Mouse (Mus musculus) skeletal muscle tissue, adult 2 months (tissue): ENCODE results near the gene Aldoart2.
A peak's percentile ranks its signal among the peaks of the same experiment; 100 is the strongest.
"Not testable (repeated sequence)": the region's sequence is repeated elsewhere in the genome, so short reads cannot be mapped to it uniquely, and the experiment has no call there.

Experiments
- DNase-seq: peaks from one replicate; pipeline ENCODE4 v3.0.0-alpha.2; 2012; ENCODE audit warnings: low read depth, low spot score

Aldoart2 gene

DNA sequence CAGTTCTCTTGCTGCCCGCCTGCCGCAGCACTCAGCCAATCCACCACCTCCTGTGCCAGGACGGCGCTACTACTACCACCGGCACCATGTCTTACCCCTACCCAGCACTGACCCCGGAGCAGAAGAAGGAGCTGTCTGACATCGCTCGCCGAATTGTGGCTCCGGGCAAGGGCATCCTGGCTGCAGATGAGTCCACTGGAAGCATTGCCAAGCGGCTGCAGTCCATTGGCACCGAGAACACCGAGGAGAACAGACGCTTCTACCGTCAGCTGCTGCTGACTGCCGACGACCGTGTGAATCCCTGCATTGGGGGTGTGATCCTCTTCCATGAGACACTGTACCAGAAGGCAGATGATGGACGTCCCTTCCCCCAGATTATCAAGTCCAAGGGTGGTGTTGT is at the start of gene Aldoart2:
TSS of gene Aldoart2 (plus strand) at position 34 of the 400 bp plus-strand sequence.
- no peak for DNase-seq

DNA sequence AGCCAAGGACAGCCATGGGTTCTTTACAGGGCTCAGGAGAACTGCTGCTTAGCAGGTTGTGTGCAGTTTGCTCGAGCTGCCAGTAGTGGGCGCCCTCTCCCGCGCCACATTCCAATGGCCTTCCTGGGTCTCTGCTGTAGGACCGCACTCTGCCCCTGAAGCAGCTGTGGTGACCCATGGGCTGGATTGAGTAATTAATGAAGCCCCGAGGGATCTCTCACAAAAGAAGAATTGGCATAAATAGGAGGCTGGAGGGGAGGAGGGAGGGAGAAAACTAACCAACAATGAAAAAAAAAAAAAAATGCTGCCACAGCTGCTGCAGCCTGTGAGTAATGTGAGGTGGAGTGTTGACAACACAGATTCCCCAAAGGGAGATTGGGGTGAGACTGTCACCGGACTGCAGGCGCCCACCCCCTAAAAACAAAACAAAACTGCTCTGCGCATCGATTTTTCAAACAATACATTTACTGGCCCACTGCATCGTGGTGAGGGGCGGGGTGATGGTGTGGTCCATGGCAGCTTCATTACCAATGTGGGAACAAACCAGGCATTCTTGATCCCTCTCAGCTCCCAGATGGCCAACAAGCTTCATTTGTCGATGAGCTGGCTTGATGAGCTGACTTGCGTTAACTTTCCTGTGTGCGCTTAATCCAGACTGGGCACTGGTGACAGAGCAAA is 46.8 kb upstream of the Aldoart2 start:
- peak; percentile 49 for DNase-seq

DNA sequence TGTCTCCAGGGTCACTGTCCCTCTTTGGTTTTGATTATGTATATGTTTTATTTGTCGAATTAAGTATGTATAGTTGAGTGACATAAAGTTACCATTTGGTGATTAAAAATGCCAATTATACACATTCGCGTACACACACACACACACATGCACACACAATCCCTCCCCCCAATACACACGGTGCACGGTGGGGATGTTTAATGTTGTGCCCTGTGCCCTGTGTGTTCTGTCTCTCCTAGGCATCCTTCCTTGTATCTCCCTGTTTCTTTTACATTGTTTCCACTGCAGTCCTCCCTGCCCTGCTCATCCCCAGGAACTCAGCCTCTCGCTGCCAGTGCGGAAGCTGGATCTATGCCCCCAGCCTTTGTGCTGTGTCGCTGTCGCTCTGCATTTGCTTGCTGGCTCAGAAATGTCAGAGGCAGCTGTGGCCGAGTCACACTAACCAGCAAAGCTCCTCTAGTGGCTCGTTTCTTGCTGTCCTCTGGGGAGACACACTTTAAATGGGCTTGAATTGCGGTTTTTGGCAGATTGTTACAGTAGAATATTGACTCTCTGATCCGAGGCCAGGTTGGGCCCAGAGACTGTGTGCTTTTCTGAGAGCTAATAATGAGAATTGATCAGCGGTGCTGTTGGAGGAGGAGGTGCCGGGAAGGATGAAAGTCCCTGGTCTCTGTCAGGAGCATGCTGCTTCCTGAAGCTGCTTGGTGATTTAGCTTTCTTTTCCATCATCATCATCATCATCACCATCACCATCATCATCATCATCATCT is 37.9 kb upstream of the Aldoart2 start:
- no peak for DNase-seq

DNA sequence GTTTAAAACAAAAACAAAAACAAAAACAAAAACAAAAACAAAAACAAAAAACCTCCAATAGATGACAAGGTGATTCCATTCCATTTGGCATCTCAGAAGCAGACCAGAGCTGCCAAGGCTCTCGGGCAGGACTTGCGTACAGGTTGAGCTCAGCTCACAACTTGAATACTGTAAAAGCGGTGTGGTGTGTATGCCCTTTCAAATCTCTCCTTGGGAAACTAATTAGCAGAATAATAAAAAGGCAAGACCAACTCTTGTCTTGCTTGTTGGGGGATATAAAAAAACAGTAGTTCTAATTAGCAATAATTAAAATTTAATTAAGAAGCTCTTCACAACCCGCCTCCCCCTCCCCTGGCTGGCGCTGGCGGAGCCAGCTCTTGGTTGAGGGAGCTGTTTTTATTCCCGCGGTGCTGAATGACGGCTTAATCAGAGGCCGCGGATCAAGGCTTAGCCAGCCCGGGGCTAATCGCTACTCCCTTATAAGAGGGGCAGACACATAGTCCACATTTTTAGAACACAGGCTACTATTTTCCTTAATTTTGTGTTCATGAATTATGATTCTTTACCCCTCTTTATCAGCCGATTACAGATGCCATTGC is 28.4 kb upstream of the Aldoart2 start:
- no peak for DNase-seq

DNA sequence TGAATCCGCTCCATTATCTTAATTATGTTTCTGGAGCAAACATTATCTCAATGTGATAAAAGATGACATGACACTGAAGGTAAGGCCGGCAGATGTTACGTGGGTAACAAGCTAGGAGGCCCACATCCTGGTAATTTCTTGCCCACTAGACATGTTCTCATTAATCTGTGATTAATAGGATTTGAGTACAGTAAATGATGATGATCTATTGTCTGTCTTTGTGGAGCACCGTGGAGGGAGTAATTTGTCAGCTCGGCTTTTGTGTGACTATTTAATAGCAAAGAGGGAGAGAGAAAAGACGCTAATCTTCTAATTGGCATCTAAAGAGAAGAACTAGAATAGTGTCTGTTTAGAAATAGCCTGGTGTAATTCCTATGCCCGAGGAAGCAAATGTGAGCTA is 27.3 kb upstream of the Aldoart2 start:
- DNase-seq, result no peak

DNA sequence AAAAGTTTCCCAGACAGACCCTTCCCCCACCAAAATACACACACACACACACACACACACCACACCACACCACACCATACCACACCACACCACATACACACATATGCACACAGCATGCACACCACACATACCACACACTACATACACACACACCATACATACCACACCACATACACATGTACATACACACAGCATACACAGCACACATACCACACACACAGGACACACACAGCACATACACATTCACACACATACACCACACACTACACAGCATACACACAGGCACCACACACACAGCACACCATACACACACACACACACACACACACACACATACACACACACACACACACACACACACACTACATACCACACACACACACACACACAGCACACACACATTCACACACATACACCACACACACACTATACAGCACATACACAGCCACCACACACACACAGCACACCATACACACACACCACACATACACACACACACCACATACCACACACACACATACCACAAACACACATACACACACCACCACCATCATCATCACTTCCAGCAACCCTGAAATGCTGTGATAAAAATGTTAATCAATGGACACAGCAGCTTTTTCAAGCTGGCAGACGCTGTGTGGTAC is 26.6 kb upstream of the Aldoart2 start:
- DNase-seq, result no peak

DNA sequence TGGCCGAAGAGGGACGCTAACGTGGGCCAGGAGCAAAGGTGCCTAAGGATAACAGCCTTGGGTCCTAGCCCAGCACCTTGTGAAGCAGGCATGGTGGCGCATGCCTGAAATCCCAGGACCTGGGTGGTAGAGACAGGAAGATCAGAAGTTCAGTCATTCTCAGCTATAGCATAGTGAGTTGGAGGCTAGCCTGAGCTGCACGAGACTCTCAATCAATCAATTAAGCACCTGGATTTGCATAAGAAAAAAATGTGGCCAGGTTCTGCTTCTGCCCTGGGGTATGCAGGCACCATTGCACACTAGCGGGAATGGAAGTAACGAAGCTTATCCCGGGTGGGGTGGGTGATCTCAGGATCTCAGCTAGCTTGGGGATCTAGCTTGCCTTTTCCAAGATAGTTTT is 25.9 kb upstream of the Aldoart2 start:
- DNase-seq, result no peak

DNA sequence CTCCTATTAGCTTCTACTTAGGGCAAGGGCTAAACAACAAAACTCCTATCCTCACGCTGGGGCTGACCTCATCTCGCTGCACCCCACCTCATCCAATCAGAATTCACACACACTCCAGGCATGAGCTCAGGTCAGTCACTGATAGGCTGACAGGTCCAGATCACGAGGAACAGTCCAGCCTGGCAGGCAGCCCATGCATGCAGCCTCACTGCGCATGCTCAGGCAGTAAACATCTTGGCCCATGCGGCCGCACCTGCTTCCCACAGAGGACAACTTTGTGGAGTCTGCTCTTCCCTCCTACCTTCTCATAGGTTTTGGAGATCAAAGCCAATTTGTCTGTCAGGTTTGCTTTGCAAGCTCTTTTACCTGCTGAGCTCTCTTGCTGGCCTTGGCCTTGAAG is 10.1 kb upstream of the Aldoart2 start:
- DNase-seq, result not testable (repeated sequence)

DNA sequence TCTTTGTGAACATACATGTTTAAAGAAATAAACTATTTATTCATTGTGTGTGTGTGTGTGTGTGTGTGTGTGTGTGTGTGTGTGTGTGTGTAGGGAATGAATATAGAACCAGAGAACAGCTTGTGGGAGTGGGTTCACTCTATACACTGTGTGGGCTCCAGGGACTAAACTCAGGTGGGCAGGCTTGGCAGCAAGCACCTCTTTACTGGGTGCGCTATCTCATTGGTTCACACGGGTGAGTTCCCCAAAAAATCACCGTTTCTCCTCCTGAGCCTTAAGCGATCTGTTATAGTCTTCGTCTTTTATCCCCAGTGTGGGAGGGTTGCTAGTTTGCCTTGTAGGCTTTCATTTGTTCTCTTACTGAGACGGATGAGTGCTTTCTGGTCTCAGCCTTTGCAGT is 7.2 kb upstream of the Aldoart2 start:
- no peak for DNase-seq

DNA sequence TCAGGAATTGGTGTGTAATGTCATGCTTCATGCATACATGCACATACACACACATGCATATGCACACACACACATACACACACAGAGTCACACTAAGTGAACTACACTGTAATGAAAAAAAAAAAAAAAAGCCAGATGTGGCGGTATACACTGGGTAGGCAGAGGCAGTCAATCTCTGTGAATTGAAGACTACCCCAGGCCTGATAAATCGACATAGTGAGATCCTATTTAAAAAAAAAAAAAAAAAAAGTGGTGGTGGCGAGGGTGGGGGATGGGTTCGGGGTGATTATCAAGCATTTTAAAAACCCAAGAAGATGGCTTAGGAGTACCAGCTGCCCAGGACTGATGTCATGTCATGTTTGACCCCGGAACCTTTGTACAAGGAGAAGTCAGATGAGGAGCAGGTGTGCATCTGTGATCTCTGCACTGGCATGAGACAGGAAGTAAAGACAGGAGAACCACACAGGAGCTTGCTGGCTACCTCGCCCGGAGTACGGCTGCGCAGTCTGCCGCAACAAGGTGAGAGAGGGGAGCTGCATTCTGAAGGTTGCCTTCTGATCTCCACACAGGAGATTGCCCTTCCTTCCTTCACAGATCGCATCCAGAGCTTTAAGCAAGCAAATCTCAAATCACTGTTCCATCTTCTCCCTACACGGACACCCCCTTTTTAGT is 5.7 kb upstream of the Aldoart2 start:
- DNase-seq, result no peak

DNA sequence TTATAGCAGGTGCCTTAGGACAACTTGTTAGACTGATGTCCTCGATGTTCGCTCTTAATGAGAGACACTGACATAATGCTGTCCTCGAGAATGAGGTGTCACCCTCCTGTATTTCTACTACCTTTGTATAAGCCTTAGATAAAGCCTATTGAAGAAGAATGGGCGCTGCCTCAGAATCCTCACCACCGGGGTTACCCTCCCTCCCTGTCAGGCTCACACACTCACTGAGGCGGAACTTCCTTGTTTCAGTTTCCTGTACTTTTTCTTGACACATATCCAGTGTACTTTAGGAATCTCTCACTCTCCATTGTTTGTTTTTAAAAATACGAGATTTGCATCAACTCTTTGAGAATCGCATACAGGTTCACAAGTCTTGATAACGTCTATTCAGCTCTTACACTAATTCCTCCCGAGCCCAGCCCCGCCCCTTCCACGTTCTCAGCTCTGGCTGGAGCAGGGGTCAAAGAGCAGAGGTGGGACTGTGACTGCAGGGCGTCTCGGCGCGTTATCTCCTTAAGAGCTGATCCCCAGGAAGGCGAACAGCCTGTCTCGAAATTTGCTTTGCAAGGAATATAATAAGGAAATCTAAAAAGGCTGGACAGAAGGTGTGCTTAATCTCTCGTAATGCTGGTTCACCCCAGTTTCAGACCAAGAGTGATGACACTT is 4.9 kb upstream of the Aldoart2 start:
- DNase-seq, result no peak

DNA sequence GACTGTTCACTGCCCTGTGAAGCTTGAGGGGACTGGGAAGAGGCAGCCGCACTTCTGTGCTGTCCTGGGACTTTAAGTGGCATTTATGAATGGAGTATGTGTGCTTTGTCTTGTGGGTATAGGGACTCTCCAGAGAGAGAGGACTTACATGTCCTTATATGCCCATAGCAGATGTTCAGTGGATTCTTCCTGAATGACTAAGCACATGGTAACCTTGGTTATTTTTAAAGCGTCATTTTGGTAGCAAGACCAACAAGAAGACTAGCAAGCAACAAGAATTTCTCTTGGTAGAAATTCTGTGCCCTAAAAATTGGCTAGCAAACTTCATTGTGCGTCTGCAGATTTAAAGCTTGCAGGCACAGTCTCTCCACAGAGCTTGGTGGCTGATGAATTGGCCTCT is 1.3 kb upstream of the Aldoart2 start:
- DNase-seq, result no peak

DNA sequence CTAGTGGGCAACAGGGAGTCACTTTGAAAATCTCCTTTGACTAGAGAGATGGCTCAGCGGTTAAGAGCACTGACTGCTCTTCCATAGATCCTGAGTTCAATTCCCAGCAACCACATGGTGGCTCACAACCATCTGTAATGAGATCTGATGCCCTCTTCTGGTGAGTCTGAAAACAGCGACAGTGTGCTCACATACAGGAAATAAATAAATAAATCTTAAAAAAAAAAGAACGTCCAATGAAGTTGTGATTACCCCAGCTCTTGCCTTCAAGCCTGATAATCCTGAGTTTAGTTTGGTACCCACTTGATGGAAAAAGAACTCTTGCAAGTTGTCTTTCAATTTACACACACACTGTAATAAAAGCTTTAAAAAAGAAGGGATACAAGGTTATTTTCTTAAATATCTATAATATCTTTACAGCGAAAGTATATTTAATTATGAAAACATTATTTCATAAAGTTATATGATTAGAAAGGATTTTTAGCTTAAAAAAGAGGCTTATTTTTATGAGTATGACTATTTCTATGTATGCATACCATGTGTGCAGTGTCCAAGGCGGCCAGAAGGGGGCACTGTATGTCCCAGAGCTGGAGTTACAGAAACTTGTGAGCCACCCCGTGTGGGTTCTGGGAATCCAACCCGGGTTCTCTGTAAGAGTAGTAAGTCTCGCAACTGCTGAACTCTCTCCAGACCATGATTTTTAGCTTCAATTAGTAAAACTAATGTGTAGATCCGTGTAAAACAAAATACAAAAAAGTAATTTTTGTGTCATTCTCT is 664 bp upstream of the Aldoart2 start:
- DNase-seq, result no peak

DNA sequence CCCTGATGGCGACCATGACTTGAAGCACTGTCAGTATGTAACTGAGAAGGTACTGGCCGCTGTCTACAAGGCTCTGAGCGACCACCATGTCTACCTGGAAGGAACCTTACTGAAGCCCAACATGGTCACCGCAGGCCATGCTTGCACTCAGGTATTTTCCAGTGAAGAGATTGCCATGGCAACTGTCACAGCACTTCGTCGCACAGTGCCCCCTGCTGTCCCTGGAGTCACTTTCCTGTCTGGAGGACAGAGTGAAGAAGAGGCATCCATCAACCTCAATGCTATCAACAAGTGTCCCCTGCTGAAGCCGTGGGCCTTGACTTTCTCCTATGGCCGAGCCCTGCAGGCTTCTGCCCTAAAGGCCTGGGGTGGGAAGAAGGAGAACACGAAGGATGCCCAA is 828 bp downstream of the Aldoart2 start:
- no peak for DNase-seq

DNA sequence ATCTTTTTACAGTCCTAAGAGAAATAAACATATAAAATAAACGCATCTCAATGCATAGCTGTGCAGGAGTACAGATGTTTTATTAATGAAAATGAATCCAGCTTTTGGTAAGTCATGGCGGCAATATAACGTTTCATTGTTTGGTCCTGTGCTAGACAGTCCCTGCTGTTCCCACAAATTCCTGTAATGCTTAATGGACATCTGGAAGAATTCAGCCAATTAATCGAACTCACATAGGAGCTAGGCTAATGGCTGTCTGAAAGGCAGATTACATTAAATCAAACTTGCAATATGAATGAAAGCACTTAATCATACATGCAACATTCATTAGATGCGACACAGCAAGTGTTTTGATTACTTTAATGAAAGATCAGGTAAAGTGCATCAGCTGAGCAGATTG is 1.8 kb downstream of the Aldoart2 start:
- no peak for DNase-seq

DNA sequence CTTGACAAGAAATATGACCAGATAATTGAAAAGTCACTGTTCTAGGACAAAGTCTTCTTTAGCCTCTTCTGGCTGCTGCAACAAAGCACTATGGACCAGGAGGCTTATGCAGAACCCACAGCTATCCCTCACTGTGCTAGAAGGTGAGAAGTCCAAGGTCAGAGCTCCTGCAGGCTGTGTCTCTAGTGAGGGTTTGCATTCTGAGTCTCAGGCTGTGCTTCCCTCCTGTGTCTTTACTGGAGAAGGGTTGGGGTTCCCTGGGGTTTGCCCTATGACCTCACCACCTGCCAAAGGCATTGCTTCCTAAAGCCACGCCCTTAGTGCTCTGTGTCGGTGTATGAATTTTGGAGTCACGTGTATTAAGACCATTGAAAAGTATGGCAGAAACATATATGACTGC is 3.4 kb downstream of the Aldoart2 start:
- DNase-seq, result no peak

DNA sequence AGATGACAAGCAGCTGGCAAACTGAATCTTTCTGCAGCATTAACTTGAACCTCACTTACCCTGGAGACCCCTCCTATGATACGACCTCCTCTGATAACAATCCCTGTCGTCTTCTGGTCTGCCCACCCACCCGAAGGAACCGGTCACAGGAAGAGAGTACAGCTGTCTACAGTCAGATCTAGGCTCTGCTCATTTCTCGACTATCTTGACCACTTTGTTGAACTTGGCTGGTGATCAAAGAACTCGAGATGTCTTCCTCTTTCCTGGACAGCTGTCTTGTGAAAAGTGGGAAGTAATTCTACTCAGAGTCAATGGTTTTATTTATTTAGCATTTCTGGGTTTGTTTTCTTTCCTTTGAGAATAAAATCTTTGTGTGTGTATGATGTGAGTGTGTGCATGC is 4.6 kb downstream of the Aldoart2 start:
- DNase-seq, result peak; percentile 4

DNA sequence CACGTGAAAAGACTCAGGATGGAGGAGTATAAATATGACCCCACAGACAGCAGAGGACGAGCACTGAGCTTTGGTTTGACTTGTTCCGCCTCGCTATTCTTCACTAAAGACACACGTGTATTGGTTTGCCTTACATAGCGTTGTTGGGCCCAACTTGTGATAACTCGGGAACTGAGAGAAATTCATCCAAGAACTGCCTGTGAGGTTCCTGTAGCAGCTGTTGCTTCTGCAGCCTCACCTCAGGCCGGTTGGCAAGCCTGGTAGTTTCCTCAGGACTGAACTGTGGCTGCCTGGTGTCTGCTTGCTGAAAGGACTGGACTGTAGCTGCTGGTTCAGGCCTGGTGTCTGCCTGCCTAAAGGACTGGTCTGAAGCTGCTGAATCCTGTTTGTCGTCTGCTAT is 5.6 kb downstream of the Aldoart2 start:
- no peak for DNase-seq

DNA sequence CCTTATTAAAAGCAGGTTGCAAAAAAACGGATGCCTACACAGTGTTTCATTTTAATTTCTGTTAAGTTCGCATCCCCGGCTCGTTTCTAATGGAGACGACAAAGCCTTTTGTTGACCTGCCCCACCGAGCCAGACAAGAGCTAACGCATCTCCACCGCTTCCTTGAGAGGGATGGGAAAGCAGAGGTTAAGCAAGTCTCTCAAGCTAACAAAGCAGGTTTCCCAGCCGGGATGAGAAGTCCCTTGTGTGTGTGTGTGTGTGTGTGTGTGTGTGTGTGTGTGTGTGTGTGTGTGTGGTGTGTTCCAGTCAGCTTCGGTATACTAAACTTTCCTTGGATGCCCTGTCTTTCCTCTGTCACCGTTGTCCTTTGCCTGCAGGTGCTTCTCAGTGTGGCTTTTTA is 6.1 kb downstream of the Aldoart2 start:
- DNase-seq, result no peak

DNA sequence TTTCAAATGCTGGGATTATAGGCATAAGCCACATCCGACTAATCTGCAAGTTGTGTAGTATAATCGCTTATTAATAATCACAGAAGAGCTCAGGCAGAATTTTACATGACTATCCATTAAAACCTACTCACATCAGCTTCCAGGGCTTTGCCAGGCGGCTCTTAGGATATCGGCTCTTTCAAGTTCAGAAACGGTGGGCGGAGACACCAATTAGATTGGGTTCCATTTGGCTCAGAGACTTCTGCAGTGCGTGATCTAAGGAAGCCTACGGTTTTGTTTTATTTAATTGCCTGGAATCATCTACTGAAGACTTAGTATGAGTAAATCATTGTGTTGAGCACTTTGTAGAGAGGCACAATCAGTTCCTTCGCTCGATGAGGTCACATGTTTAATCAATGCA is 6.6 kb downstream of the Aldoart2 start:
- no peak for DNase-seq

DNA sequence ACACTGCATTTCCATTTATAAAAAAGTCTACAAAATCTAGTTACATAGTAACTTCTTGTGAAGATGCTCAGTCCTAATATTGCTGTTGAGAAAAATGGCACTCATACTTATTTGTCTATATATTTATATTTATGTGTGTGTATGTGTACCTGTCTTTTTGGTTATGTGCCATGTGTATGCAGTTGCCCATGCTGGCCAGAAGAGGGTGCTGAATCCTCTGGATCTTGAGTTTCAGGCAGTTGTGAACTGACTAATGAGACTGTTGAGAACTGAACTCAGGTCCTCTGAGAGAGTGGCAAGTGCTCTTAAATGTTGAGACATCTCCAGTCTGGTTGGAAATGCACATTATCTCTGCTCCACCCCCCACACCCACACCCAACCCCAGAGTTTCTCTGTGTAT is 8.1 kb downstream of the Aldoart2 start:
- no peak for DNase-seq
